8 mouse cellular contexts compared by ENCODE assay signal in genomic region chr9:110408099-110408773, GRCm38 (mm10). TPM values are rescaled to one million over a fixed set of nuclear protein-coding genes. Genes with fewer than 3 reads are reported as not detected.
DNase-seq lines count a peak whose midpoint lies in the region; ATAC-seq and TF ChIP-seq lines count a peak whose summit lies in the region.

Gene Ptpn23 (minus strand): TSS chr9:110408213.

- no peaks in the 10 kb centered on the region for H3K27me3 ChIP-seq in embryonic facial prominence, embryonic 13.5 days
- no peaks in the 10 kb centered on the region for H3K27me3 ChIP-seq in kidney, adult 2 months (replicated peaks; ENCODE audit: control insufficient read depth, insufficient read depth, low read length)
- no peaks in the 10 kb centered on the region for H3K27me3 ChIP-seq in limb, embryonic 12.5 days
- no peaks in the 10 kb centered on the region for H3K27me3 ChIP-seq in midbrain, embryonic 15.5 days (replicated peaks)
- no peaks in the 10 kb centered on the region for H3K27me3 ChIP-seq in spleen, adult 2 months (ENCODE audit: control insufficient read depth, insufficient read depth, low read length)

- peak within 1 kb of the TSS; percentile 95 for H3K9ac ChIP-seq in embryonic facial prominence, embryonic 13.5 days
- peak within 1 kb of the TSS; percentile 88 for H3K9ac ChIP-seq in limb, embryonic 12.5 days (replicated peaks)
- H3K9ac ChIP-seq in midbrain, embryonic 15.5 days, result peak within 1 kb of the TSS; percentile 87

- peak; percentile 18 for TF ChIP-seq POLR2A in kidney, adult 2 months (IDR thresholded peaks at IDR 0.05; ENCODE audit: low read depth, low read length)
- TF ChIP-seq POLR2A in spleen, adult 2 months (IDR thresholded peaks at IDR 0.05; ENCODE audit: low read depth, low read length), result peak; percentile 32; the same call in 1 of the 2 replicates

- WGBS in embryonic facial prominence, embryonic 13.5 days, result 1% methylated on average over 39 of the region's 39 CpGs
- under 1% methylated on average over 39 of the region's 39 CpGs for WGBS in kidney, adult 2 months
- WGBS in limb, embryonic 12.5 days, result under 1% methylated on average over 39 of the region's 39 CpGs
- WGBS in midbrain, embryonic 15.5 days, result under 1% methylated on average over 39 of the region's 39 CpGs
- 1% methylated on average over 39 of the region's 39 CpGs for WGBS in spleen, adult 2 months

- peak within 1 kb of the TSS; percentile 84 for H3K27ac ChIP-seq in embryonic facial prominence, embryonic 13.5 days
- H3K27ac ChIP-seq in kidney, adult 2 months (ENCODE audit: insufficient read depth, low read depth, low read length), result peak within 1 kb of the TSS; percentile 93
- peak within 1 kb of the TSS; percentile 82 for H3K27ac ChIP-seq in limb, embryonic 12.5 days
- H3K27ac ChIP-seq in midbrain, embryonic 15.5 days, result peak within 1 kb of the TSS; percentile 87
- peak within 1 kb of the TSS; percentile 55 for H3K27ac ChIP-seq in spleen, adult 2 months (ENCODE audit: insufficient read depth, low read length)

- TF ChIP-seq CTCF in kidney, adult 2 months (conservative IDR thresholded peaks at IDR 0.05; ENCODE audit: insufficient read depth, insufficient read length, low read depth, low read length), result no peak
- no peak for TF ChIP-seq CTCF in spleen, adult 2 months (IDR thresholded peaks at IDR 0.05; ENCODE audit: extremely low read depth, insufficient read depth, insufficient read length, insufficient replicate concordance)

- peak; percentile 94 for ATAC-seq in embryonic facial prominence, embryonic 13.5 days (ENCODE audit: insufficient number of reproducible peaks, insufficient read depth, low FRiP score, low TSS enrichment, low read depth)
- ATAC-seq in limb, embryonic 12.5 days (ENCODE audit: insufficient number of reproducible peaks, insufficient read depth, low FRiP score, low TSS enrichment, low read depth), result peak; percentile 92
- peak; percentile 95 for ATAC-seq in midbrain, embryonic 15.5 days (replicated peaks)

- peaks cover 14% of the 10 kb centered on the region for H3K4me1 ChIP-seq in embryonic facial prominence, embryonic 13.5 days
- peaks cover 7% of the 10 kb centered on the region for H3K4me1 ChIP-seq in kidney, adult 2 months (ENCODE audit: control insufficient read depth, insufficient read depth, low read length)
- peaks cover 13% of the 10 kb centered on the region for H3K4me1 ChIP-seq in limb, embryonic 12.5 days (replicated peaks)
- peaks cover 25% of the 10 kb centered on the region for H3K4me1 ChIP-seq in midbrain, embryonic 15.5 days
- H3K4me1 ChIP-seq in spleen, adult 2 months (ENCODE audit: control insufficient read depth, insufficient read depth, insufficient read length), result peaks cover 8% of the 10 kb centered on the region; the same call in 1 of the 2 replicates

- H3K9me3 ChIP-seq in embryonic facial prominence, embryonic 13.5 days, result no peaks in the 10 kb centered on the region
- no peaks in the 10 kb centered on the region for H3K9me3 ChIP-seq in limb, embryonic 12.5 days
- H3K9me3 ChIP-seq in midbrain, embryonic 15.5 days, result no peaks in the 10 kb centered on the region

- H3K4me3 ChIP-seq in embryonic facial prominence, embryonic 13.5 days, result peak within 1 kb of the TSS; percentile 90
- peak within 1 kb of the TSS; percentile 99 for H3K4me3 ChIP-seq in kidney, adult 2 months (ENCODE audit: insufficient read depth, low read depth, low read length)
- H3K4me3 ChIP-seq in limb, embryonic 12.5 days (replicated peaks), result peak within 1 kb of the TSS; percentile 86
- H3K4me3 ChIP-seq in midbrain, embryonic 15.5 days, result peak within 1 kb of the TSS; percentile 86
- H3K4me3 ChIP-seq in spleen, adult 2 months (ENCODE audit: extremely low read depth, insufficient read depth, insufficient read length), result peak within 1 kb of the TSS; percentile 74

- peaks cover 6% of the 10 kb centered on the region; the same call in 1 of the 2 replicates for H3K36me3 ChIP-seq in embryonic facial prominence, embryonic 13.5 days
- no peaks in the 10 kb centered on the region for H3K36me3 ChIP-seq in kidney, adult 2 months (ENCODE audit: control insufficient read depth, insufficient read depth, low read length)
- H3K36me3 ChIP-seq in limb, embryonic 12.5 days, result peaks cover 22% of the 10 kb centered on the region; the same call in 1 of the 2 replicates
- H3K36me3 ChIP-seq in midbrain, embryonic 15.5 days (replicated peaks), result no peaks in the 10 kb centered on the region
- H3K36me3 ChIP-seq in spleen, adult 2 months (ENCODE audit: control insufficient read depth, insufficient read depth, low read length), result no peaks in the 10 kb centered on the region

- H3K4me2 ChIP-seq in embryonic facial prominence, embryonic 13.5 days, result peak within 1 kb of the TSS; percentile 95
- H3K4me2 ChIP-seq in limb, embryonic 12.5 days, result peak within 1 kb of the TSS; percentile 93
- H3K4me2 ChIP-seq in midbrain, embryonic 15.5 days, result peak within 1 kb of the TSS; percentile 88

- peak; percentile 96 for DNase-seq in 3134 (ENCODE audit: extremely low read depth, insufficient read length, low spot score)
- DNase-seq in adrenal gland, postnatal 36 days, result peak; percentile 97 to 98
- peak; percentile 95 to 97 for DNase-seq in heart, adult 18-20 months
- DNase-seq in kidney, adult 2 months, result peak; percentile 97
- peak; percentile 90 to 93 for DNase-seq in spleen, adult 2 months (ENCODE audit: low read depth in 1 of 2, low spot score in 2 of 2)

RNA-seq across cellular contexts. Expression of gene Ptpn23, which starts in this region (rescaled TPM):
- 10 to 100 TPM; 50.5 to 82.0 TPM for total RNA-seq in adrenal gland, postnatal 36 days (2021)
- polyA plus RNA-seq in embryonic facial prominence, embryonic 13.5 days (2015; fragmentation: Nextera tagmentation; extraction: Ambion mirVana), result 17.8 and 20.7 TPM in 2 replicates
- 10 to 100 TPM; 13.4 to 14.6 TPM for total RNA-seq in heart, adult 18-20 months (2021)
- polyA plus RNA-seq in kidney, adult 2 months (2012; rRNA removed), result 26.6 and 29.2 TPM in 2 replicates
- polyA plus RNA-seq in limb, embryonic 12.5 days (2016; fragmentation: Nextera tagmentation; extraction: Ambion mirVana), result 18.3 and 20.2 TPM in 2 replicates
- polyA plus RNA-seq in midbrain, embryonic 15.5 days (2015; fragmentation: Nextera tagmentation; extraction: Ambion mirVana), result 25.8 and 27.8 TPM in 2 replicates
- polyA plus RNA-seq in spleen, adult 2 months (2012; rRNA removed), result 35.8 and 35.9 TPM in 2 replicates

Comparison
In these comparisons a context has a peak if more than half of its experiments do, and no peak if none do; other contexts are left out.
1. Peak in every context shown above with its lines: DNase-seq, ATAC-seq, H3K4me3 ChIP-seq and H3K27ac ChIP-seq.